Comparison of ENCODE assay signal across 9 mouse cellular contexts in the genomic region with DNA sequence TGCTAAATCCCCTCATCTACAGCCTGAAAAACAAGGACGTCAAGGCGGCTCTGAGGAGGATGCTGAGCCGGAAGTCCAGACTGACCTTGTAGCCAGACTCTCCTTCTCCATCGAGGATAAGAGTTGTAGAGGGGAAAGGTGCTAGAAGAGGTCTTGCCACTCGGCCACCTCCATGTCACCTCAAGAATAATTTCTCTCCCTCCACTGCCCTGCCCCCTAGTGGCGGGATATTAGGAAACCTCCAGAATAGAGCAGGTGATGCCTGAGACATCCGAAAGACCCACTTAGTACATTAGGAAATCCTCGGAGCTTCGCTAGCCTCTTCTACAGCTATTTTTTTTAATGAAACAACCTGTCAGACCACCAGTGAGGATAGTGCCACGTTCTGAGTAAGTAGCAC. TPM values are rescaled to one million over a fixed set of nuclear protein-coding genes. Genes with fewer than 3 reads are reported as not detected.
DNase-seq lines count a peak whose midpoint lies in the region; ATAC-seq and TF ChIP-seq lines count a peak whose summit lies in the region.
"Had no signal": no experiment of that assay in that cellular context is flagged by ENCODE, and none has a peak within 500 bp of the region (broad histone marks: within the 10 kb centered on the region; RNA-seq: fewer than 3 reads in every experiment).

No protein-coding gene starts in this region.

- no peak for DNase-seq in heart, postnatal 0 days (ENCODE audit: low spot score)
- DNase-seq in testis, postnatal 14 days (ENCODE audit: low spot score): no peak
- DNase-seq in c-Kit-positive CD71-negative TER-119-negative erythroid progenitor cells, embryonic 14.5 days (ENCODE audit: low read depth): peak; percentile 50
- peak; percentile 50 for DNase-seq in gastrocnemius, postnatal 14 days
- peak; percentile 57 for DNase-seq in thymus, postnatal 25 days

- TF ChIP-seq CTCF in heart, postnatal 0 days (IDR thresholded peaks at IDR 0.05; ENCODE audit: low read depth): peak; percentile 46
- peak; percentile 24; the same call in 1 of the 2 replicates for TF ChIP-seq CTCF in testis, adult 2 months (IDR thresholded peaks at IDR 0.05; ENCODE audit: control insufficient read depth, insufficient read depth, insufficient replicate concordance, low read depth, low read length)

- no peaks in the 10 kb centered on the region for H3K36me3 ChIP-seq in heart, postnatal 0 days (replicated peaks; ENCODE audit: control insufficient read depth, insufficient read depth, low read length)
- H3K36me3 ChIP-seq in heart, embryonic 12.5 days: no peaks in the 10 kb centered on the region
- H3K36me3 ChIP-seq in testis, adult 2 months (ENCODE audit: control insufficient read depth, insufficient read depth, low read length): no peaks in the 10 kb centered on the region

- no peaks in the 10 kb centered on the region for H3K27me3 ChIP-seq in heart, postnatal 0 days (ENCODE audit: control insufficient read depth, insufficient read depth, low read length)
- peaks cover 10% of the 10 kb centered on the region for H3K27me3 ChIP-seq in heart, embryonic 12.5 days (replicated peaks)
- no peaks in the 10 kb centered on the region for H3K27me3 ChIP-seq in testis, adult 2 months (ENCODE audit: control insufficient read depth, insufficient read depth, low read length)

- no peak overlapping the region for H3K9ac ChIP-seq in heart, postnatal 0 days (replicated peaks; ENCODE audit: low read depth, low read length)
- H3K9ac ChIP-seq in heart, embryonic 12.5 days: no peak overlapping the region

- no peak for ATAC-seq in heart, postnatal 0 days (ENCODE audit: insufficient read depth, low read depth)
- no peak for ATAC-seq in heart, embryonic 12.5 days (ENCODE audit: insufficient number of reproducible peaks, low FRiP score)
- ATAC-seq in megakaryocyte progenitor cell, adult 5-6 weeks (replicated peaks; ENCODE audit: poor library complexity): peak; percentile 60; the same call in 1 of the 2 replicates

- H3K27ac ChIP-seq in heart, postnatal 0 days (ENCODE audit: low read depth): no peak overlapping the region
- H3K27ac ChIP-seq in heart, embryonic 12.5 days (ENCODE audit: poor library complexity, severe bottlenecking): no peak overlapping the region
- H3K27ac ChIP-seq in testis, adult 2 months (ENCODE audit: control insufficient read depth, insufficient read depth, low read depth, low read length): no peak overlapping the region

- no peak for TF ChIP-seq EP300 in heart, postnatal 0 days (IDR thresholded peaks at IDR 0.05; ENCODE audit: low read depth)

- intact Hi-C loops in gastrocnemius, postnatal 14 days (cut with DNase I; ENCODE audit: low total_unique reads): no loop called here

- H3K4me3 ChIP-seq in heart, postnatal 0 days (ENCODE audit: low read depth, low read length): no peak overlapping the region
- H3K4me3 ChIP-seq in heart, embryonic 12.5 days: no peak overlapping the region
- H3K4me3 ChIP-seq in testis, adult 2 months (ENCODE audit: control insufficient read depth, low read depth, low read length): no peak overlapping the region

- TF ChIP-seq POLR2A in testis, adult 2 months (IDR thresholded peaks at IDR 0.05; ENCODE audit: control insufficient read depth, low read depth, low read length): no peak

- H3K9me3 ChIP-seq in heart, postnatal 0 days (replicated peaks; ENCODE audit: control insufficient read depth, low read length): no peaks in the 10 kb centered on the region
- H3K9me3 ChIP-seq in heart, embryonic 12.5 days (replicated peaks): no peaks in the 10 kb centered on the region

- no peaks in the 10 kb centered on the region for H3K4me1 ChIP-seq in heart, postnatal 0 days (ENCODE audit: control insufficient read depth, insufficient read depth)
- no peaks in the 10 kb centered on the region for H3K4me1 ChIP-seq in heart, embryonic 12.5 days (replicated peaks)
- no peaks in the 10 kb centered on the region; the same call in 1 of the 2 replicates for H3K4me1 ChIP-seq in testis, adult 2 months (ENCODE audit: control insufficient read depth, insufficient read depth, low read length)

- no peak overlapping the region for H3K4me2 ChIP-seq in heart, postnatal 0 days (ENCODE audit: low read depth, low read length)
- no peak overlapping the region for H3K4me2 ChIP-seq in heart, embryonic 12.5 days

- 47% methylated on average over 10 of the region's 10 CpGs for WGBS in heart, postnatal 0 days
- WGBS in heart, embryonic 12.5 days: 50% methylated on average over 10 of the region's 10 CpGs

RNA-seq across cellular contexts. Expression of gene OR5BS1P, which starts 5.7 kb away (rescaled TPM):
- total RNA-seq in heart, postnatal 0 days (2014; rRNA removed; ENCODE audit: low replicate concordance): not detected in 2 replicates
- not detected in 2 replicates for polyA plus RNA-seq in heart, postnatal 0 days (2015; fragmentation: Nextera tagmentation; extraction: Ambion mirVana)
- polyA plus RNA-seq in heart, embryonic 12.5 days (2016; fragmentation: Nextera tagmentation; extraction: Ambion mirVana): not detected in 2 replicates
- not detected in 2 replicates for polyA plus RNA-seq in testis, adult 2 months (2012; rRNA removed)
- not detected for total RNA-seq in gastrocnemius, postnatal 14 days (2021)
- total RNA-seq in megakaryocyte progenitor cell, adult 5-6 weeks (2015): not detected in 2 replicates
- total RNA-seq in megakaryocyte progenitor cell, adult 5-6 weeks (2017): not detected in 2 replicates
- polyA plus RNA-seq: large intestine, adult 2 months had no signal

RNA-seq across cellular contexts. Expression of gene Lalba, which starts 7.1 kb away (rescaled TPM):
- not detected in 2 replicates for total RNA-seq in heart, postnatal 0 days (2014; rRNA removed; ENCODE audit: low replicate concordance)
- polyA plus RNA-seq in heart, postnatal 0 days (2015; fragmentation: Nextera tagmentation; extraction: Ambion mirVana): 0.26 and 0.36 TPM in 2 replicates
- polyA plus RNA-seq in heart, embryonic 12.5 days (2016; fragmentation: Nextera tagmentation; extraction: Ambion mirVana): not detected in 2 replicates
- not detected in 2 replicates for polyA plus RNA-seq in testis, adult 2 months (2012; rRNA removed)
- not detected for total RNA-seq in gastrocnemius, postnatal 14 days (2021)
- total RNA-seq in megakaryocyte progenitor cell, adult 5-6 weeks (2015): not detected in 2 replicates
- total RNA-seq in megakaryocyte progenitor cell, adult 5-6 weeks (2017): not detected in 2 replicates
- polyA plus RNA-seq: large intestine, adult 2 months had no signal

RNA-seq across cellular contexts. Expression of gene Olfr279, which starts 16.8 kb away (rescaled TPM):
- total RNA-seq in heart, postnatal 0 days (2014; rRNA removed; ENCODE audit: low replicate concordance): not detected in 2 replicates
- polyA plus RNA-seq in heart, postnatal 0 days (2015; fragmentation: Nextera tagmentation; extraction: Ambion mirVana): not detected in 2 replicates
- not detected in 2 replicates for polyA plus RNA-seq in heart, embryonic 12.5 days (2016; fragmentation: Nextera tagmentation; extraction: Ambion mirVana)
- polyA plus RNA-seq in testis, adult 2 months (2012; rRNA removed): 0.48 and 1.1 TPM in 2 replicates
- not detected for total RNA-seq in gastrocnemius, postnatal 14 days (2021)
- total RNA-seq in megakaryocyte progenitor cell, adult 5-6 weeks (2015): not detected in 2 replicates
- not detected in 2 replicates for total RNA-seq in megakaryocyte progenitor cell, adult 5-6 weeks (2017)
- polyA plus RNA-seq: large intestine, adult 2 months had no signal

RNA-seq across cellular contexts. Expression of gene Olfr281, which starts 23.0 kb away (rescaled TPM):
- not detected in 2 replicates for total RNA-seq in heart, postnatal 0 days (2014; rRNA removed; ENCODE audit: low replicate concordance)
- not detected in 2 replicates for polyA plus RNA-seq in heart, postnatal 0 days (2015; fragmentation: Nextera tagmentation; extraction: Ambion mirVana)
- not detected in 2 replicates for polyA plus RNA-seq in heart, embryonic 12.5 days (2016; fragmentation: Nextera tagmentation; extraction: Ambion mirVana)
- not detected in 2 replicates for polyA plus RNA-seq in testis, adult 2 months (2012; rRNA removed)
- total RNA-seq in gastrocnemius, postnatal 14 days (2021): not detected
- total RNA-seq in megakaryocyte progenitor cell, adult 5-6 weeks (2015): not detected in 2 replicates
- not detected in 2 replicates for total RNA-seq in megakaryocyte progenitor cell, adult 5-6 weeks (2017)
- polyA plus RNA-seq: large intestine, adult 2 months had no signal

RNA-seq across cellular contexts. Expression of gene Olfr282, which starts 44.4 kb away (rescaled TPM):
- total RNA-seq in heart, postnatal 0 days (2014; rRNA removed; ENCODE audit: low replicate concordance): not detected in 2 replicates
- not detected in 2 replicates for polyA plus RNA-seq in heart, postnatal 0 days (2015; fragmentation: Nextera tagmentation; extraction: Ambion mirVana)
- polyA plus RNA-seq in heart, embryonic 12.5 days (2016; fragmentation: Nextera tagmentation; extraction: Ambion mirVana): not detected in 2 replicates
- 0.11 TPM in 1 of 2 replicates, not detected in the other for polyA plus RNA-seq in testis, adult 2 months (2012; rRNA removed)
- total RNA-seq in gastrocnemius, postnatal 14 days (2021): not detected
- total RNA-seq in megakaryocyte progenitor cell, adult 5-6 weeks (2015): not detected in 2 replicates
- not detected in 2 replicates for total RNA-seq in megakaryocyte progenitor cell, adult 5-6 weeks (2017)
- polyA plus RNA-seq: large intestine, adult 2 months had no signal

Comparison
In these comparisons a context has a peak if more than half of its experiments do, and no peak if none do; other contexts are left out.
1. DNase-seq: peak in c-Kit-positive CD71-negative TER-119-negative erythroid progenitor cells, embryonic 14.5 days (single experiment), gastrocnemius, postnatal 14 days (single experiment) and thymus, postnatal 25 days (single experiment); none in heart, postnatal 0 days (single experiment) and testis, postnatal 14 days (single experiment).